Mouse (Mus musculus) forebrain, embryonic 13.5 days (tissue): ENCODE measurements at regions not wholly inside any gene's neighbourhood (a gene's known extent, or its start where the extent isn't known, plus 50 kb on each side); places are given as distances from the start of the nearest gene placed in this dataset.
A peak's percentile ranks its signal among the peaks of the same experiment; 100 is the strongest.

Experiments used
- ATAC-seq: fragments of 200-750 bp; cut with Nextera tagmentation; 2 replicates; pipeline ENCODE4 v1.8.0; 2017
- H3K27ac ChIP-seq: fragments of 300-500 bp; sonication (generic); 2 replicates; pipeline ENCODE4 v1.5.1; 2015; ENCODE audit warnings: inconsistent platforms, mild to moderate bottlenecking, moderate library complexity
- H3K27me3 ChIP-seq: fragments of 300-500 bp; sonication (generic); 2 replicates; pipeline ENCODE4 v1.6.1; 2015; ENCODE audit warnings: mild to moderate bottlenecking, inconsistent platforms
- H3K36me3 ChIP-seq: fragments of 300-500 bp; sonication (generic); 2 replicates; pipeline ENCODE4 v1.6.1; 2015; ENCODE audit warnings: mild to moderate bottlenecking, inconsistent platforms; ENCODE audit not compliant: poor library complexity, severe bottlenecking
- H3K4me1 ChIP-seq: fragments of 300-500 bp; sonication (generic); 2 replicates; pipeline ENCODE4 v1.6.1; 2015; ENCODE audit warnings: inconsistent platforms
- H3K4me2 ChIP-seq: fragments of 300-500 bp; sonication (generic); 2 replicates; pipeline ENCODE4 v1.6.1; 2015; ENCODE audit warnings: inconsistent platforms, mild to moderate bottlenecking, moderate library complexity
- H3K4me3 ChIP-seq: fragments of 300-500 bp; sonication (generic); 2 replicates; pipeline ENCODE4 v1.5.1; 2015; ENCODE audit warnings: mild to moderate bottlenecking, inconsistent platforms
- H3K9ac ChIP-seq: fragments of 300-500 bp; sonication (generic); 2 replicates; pipeline ENCODE4 v1.6.1; 2015; ENCODE audit warnings: mild to moderate bottlenecking, inconsistent platforms
- H3K9me3 ChIP-seq: fragments of 300-500 bp; sonication (generic); replicated peaks from 2 replicates; pipeline ENCODE4 v1.6.1; 2016; ENCODE audit warnings: inconsistent platforms
- WGBS: fragments of 180-500 bp; shearing (Covaris S2); methylation state at CpG from one replicate; pipeline ENCODE4 v1.1.7; 2015; 5-methylcytosine and 5-hydroxymethylcytosine counted together

DNA sequence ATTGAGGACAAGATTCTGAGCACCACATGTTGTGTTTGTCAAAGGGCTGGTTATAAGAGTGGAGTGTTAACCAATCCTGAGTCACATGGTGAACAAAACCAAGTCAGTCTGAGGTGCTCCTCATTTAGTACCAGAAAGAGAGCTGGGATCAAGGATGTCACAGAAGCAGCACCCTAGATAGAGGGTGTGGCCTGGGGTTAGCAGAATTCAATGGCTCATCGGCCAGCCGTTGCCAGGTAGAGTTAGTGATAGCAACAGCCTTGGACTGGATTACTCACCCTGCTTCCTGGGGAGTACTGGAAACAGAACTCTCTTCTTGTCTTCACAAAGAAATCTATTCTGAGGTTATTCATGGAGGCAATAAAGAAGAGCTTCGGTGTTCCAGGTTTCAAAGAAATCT, 318.9 kb downstream of the Isl1 start:
- no peaks in the 10 kb centered on the region for H3K27me3 ChIP-seq
- no peak overlapping the region for H3K4me2 ChIP-seq
- H3K36me3 ChIP-seq, result no peaks in the 10 kb centered on the region
- no peaks in the 10 kb centered on the region for H3K4me1 ChIP-seq
- H3K27ac ChIP-seq, result no peak overlapping the region
- H3K9ac ChIP-seq, result no peak overlapping the region
- no peak for ATAC-seq
- no peak overlapping the region for H3K4me3 ChIP-seq
- 61% methylated on average over 3 of the region's 3 CpGs for WGBS
- no peaks in the 10 kb centered on the region for H3K9me3 ChIP-seq

DNA sequence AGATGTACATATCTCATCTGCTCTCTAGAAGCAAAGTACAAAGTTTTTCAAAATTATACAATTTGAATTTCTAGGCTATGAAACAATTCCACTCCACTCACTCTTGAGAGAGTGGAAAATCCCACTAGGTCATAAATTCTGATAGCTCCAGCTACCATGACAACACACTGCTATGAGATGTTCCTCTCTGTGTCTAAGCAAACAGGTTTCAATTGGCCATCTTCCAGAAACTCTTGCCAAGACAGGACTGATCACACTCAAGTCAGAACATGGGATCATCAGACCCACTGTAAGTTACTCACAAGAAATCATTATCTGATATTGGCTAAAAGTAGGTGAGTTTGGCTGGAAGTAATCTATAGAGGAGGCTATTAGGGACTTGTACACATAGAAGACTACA, 320.4 kb downstream of the Isl1 start:
- no peaks in the 10 kb centered on the region for H3K36me3 ChIP-seq
- H3K9ac ChIP-seq, result no peak overlapping the region
- no peaks in the 10 kb centered on the region for H3K4me1 ChIP-seq
- no peak overlapping the region for H3K4me3 ChIP-seq
- H3K4me2 ChIP-seq, result no peak overlapping the region
- H3K27me3 ChIP-seq, result no peaks in the 10 kb centered on the region
- no peak for ATAC-seq
- no peak overlapping the region for H3K27ac ChIP-seq
- no peaks in the 10 kb centered on the region for H3K9me3 ChIP-seq

- Histone ChIP-seq H3K27me3 (no peaks in the 10 kb centered on the region), H3K4me2 (no peak overlapping the region), H3K9ac (no peak overlapping the region), H3K36me3 (no peaks in the 10 kb centered on the region), H3K9me3 (no peaks in the 10 kb centered on the region), H3K4me3 (no peak overlapping the region), H3K27ac (no peak overlapping the region), H3K4me1 (no peaks in the 10 kb centered on the region)
- no peak for ATAC-seq
- 99% methylated on average over 2 of the region's 2 CpGs for WGBS
Observed at GRCm38 (mm10) chr13:115986282-115986681, 323.2 kb downstream of the Isl1 start.

DNA sequence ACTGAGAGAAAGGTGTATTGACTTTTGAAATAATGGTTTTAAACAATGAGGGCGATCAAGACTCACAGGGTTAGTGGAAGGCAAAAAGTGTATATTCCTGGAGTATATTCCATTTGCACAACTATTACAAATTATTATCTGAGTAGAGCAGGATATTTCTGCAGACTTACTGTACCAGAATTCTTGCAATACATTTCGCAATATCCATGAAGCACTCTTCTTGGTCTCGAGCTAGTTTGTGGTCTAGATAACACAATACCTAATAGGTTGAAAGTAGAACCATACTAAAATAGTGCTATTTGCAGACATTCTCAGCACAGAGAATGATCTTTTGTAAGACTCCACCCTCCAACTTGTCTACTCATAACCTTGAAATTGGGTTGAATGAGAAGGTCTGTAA, 323.8 kb downstream of the Isl1 start:
- Histone ChIP-seq H3K36me3 (no peaks in the 10 kb centered on the region), H3K4me1 (no peaks in the 10 kb centered on the region), H3K27me3 (no peaks in the 10 kb centered on the region), H3K27ac (no peak overlapping the region), H3K9me3 (no peaks in the 10 kb centered on the region), H3K4me3 (no peak overlapping the region), H3K9ac (no peak overlapping the region), H3K4me2 (no peak overlapping the region)
- ATAC-seq, result no peak
- WGBS, result 94% methylated on average over 3 of the region's 3 CpGs

DNA sequence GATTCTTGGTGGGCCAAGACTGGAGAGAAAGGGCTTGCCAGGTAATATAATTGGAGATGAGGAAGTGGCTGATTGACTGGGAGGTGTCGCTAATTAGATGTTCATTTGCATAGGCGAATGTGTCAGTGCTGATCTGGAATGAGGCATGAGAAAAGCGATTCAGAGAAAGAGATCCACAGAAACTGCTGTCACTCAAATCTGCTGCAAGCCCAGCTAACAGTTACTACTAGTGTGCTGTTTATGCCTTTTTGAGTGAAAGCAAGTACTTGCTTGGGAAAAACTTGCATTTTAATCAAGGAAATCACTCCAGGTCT, 331.6 kb downstream of the Isl1 start:
- H3K27ac ChIP-seq, result peak overlapping the region; percentile 32; the same call in 1 of the 2 replicates
- no peaks in the 10 kb centered on the region for H3K27me3 ChIP-seq
- no peak overlapping the region for H3K4me3 ChIP-seq
- 20% methylated on average over 3 of the region's 3 CpGs for WGBS
- no peaks in the 10 kb centered on the region for H3K36me3 ChIP-seq
- no peak overlapping the region for H3K9ac ChIP-seq
- peak; percentile 80; the same call in 1 of the 2 replicates for ATAC-seq
- H3K4me1 ChIP-seq, result peaks cover 12% of the 10 kb centered on the region
- H3K4me2 ChIP-seq, result peak overlapping the region; percentile 37
- no peaks in the 10 kb centered on the region for H3K9me3 ChIP-seq

GRCm38 (mm10) chr13:115977118-115977889, 332.2 kb downstream of the Isl1 start:
- no peaks in the 10 kb centered on the region for H3K9me3 ChIP-seq
- peaks cover 12% of the 10 kb centered on the region for H3K4me1 ChIP-seq
- peak overlapping the region; percentile 32; the same call in 1 of the 2 replicates for H3K27ac ChIP-seq
- H3K9ac ChIP-seq, result no peak overlapping the region
- H3K4me3 ChIP-seq, result no peak overlapping the region
- 22% methylated on average over 7 of the region's 7 CpGs for WGBS
- H3K4me2 ChIP-seq, result peak overlapping the region; percentile 37
- H3K27me3 ChIP-seq, result no peaks in the 10 kb centered on the region
- ATAC-seq, result peak; percentile 90
- H3K36me3 ChIP-seq, result no peaks in the 10 kb centered on the region
